In genomic region chr17:71551757-71552451, GRCm38 (mm10) we compare ENCODE assay signal across 8 mouse cellular contexts. TPM values are rescaled to one million over a fixed set of nuclear protein-coding genes. Genes with fewer than 3 reads are reported as not detected.
DNase-seq lines count a peak whose midpoint lies in the region; ATAC-seq and TF ChIP-seq lines count a peak whose summit lies in the region.

Gene Spdya, plus strand, starts transcription at chr17:71552061.

- no peaks in the 10 kb centered on the region for H3K4me1 ChIP-seq in intestine, postnatal 0 days (replicated peaks; ENCODE audit: control insufficient read depth, insufficient read depth, low read length)
- peaks cover 17% of the 10 kb centered on the region for H3K4me1 ChIP-seq in midbrain, embryonic 10.5 days

- DNase-seq in adrenal gland, postnatal 10 days = peak; percentile 93
- DNase-seq in embryo, embryonic 9.5 days (ENCODE audit: extremely low spot score) = peak; percentile 86
- DNase-seq in left cerebral cortex, postnatal 36 days (ENCODE audit: low spot score in 2 of 2) = peak; percentile 81 to 89
- DNase-seq in midbrain, embryonic 10.5 days (ENCODE audit: low spot score) = peak; percentile 90
- DNase-seq in right cerebral cortex, postnatal 4 days = peak; percentile 81
- DNase-seq in yolk sac, embryonic 10.5 days (ENCODE audit: low spot score) = peak; percentile 86

- peak within 1 kb of the TSS; percentile 51 for H3K9ac ChIP-seq in intestine, postnatal 0 days (ENCODE audit: low read depth, low read length)

- ATAC-seq in granulocyte monocyte progenitor cell, adult 5-6 weeks (replicated peaks; ENCODE audit: poor library complexity, severe bottlenecking) = peak; percentile 96
- ATAC-seq in intestine, postnatal 0 days = peak; percentile 97

- no peaks in the 10 kb centered on the region; the same call in 1 of the 2 replicates for H3K27me3 ChIP-seq in intestine, postnatal 0 days (replicated peaks; ENCODE audit: control insufficient read depth, insufficient read depth, low read length)
- H3K27me3 ChIP-seq in midbrain, embryonic 10.5 days (ENCODE audit: low read depth, poor library complexity, severe bottlenecking) = peaks cover 53% of the 10 kb centered on the region

- H3K27ac ChIP-seq in intestine, postnatal 0 days (ENCODE audit: low read depth, low read length) = no peak within 1 kb of the TSS
- H3K27ac ChIP-seq in midbrain, embryonic 10.5 days (replicated peaks) = peak within 1 kb of the TSS; percentile 88

- WGBS in intestine, postnatal 0 days = under 1% methylated on average over 61 of the region's 78 CpGs
- under 1% methylated on average over 73 of the region's 78 CpGs for WGBS in midbrain, embryonic 10.5 days

- TF ChIP-seq CTCF in intestine, postnatal 0 days (IDR thresholded peaks at IDR 0.05; ENCODE audit: low read depth) = no peak

- intact Hi-C loops in left cerebral cortex, postnatal 36 days (cut with DNase I) = loop anchor here (10.0 kb wide), 1 partner anchor 1233 kb away; no protein-coding TSS in a partner anchor

- H3K36me3 ChIP-seq in intestine, postnatal 0 days (ENCODE audit: control insufficient read depth, insufficient read depth) = no peaks in the 10 kb centered on the region
- H3K36me3 ChIP-seq in midbrain, embryonic 10.5 days = no peaks in the 10 kb centered on the region

- no peaks in the 10 kb centered on the region for H3K9me3 ChIP-seq in intestine, postnatal 0 days (ENCODE audit: control insufficient read depth)
- H3K9me3 ChIP-seq in midbrain, embryonic 10.5 days (replicated peaks) = no peaks in the 10 kb centered on the region

- H3K4me3 ChIP-seq in intestine, postnatal 0 days (ENCODE audit: low read depth, low read length) = peak within 1 kb of the TSS; percentile 57
- peak within 1 kb of the TSS; percentile 74 for H3K4me3 ChIP-seq in midbrain, embryonic 10.5 days

- peak within 1 kb of the TSS; percentile 99 for H3K4me2 ChIP-seq in intestine, postnatal 0 days (replicated peaks; ENCODE audit: low read depth)

RNA-seq across cellular contexts. Expression of gene Spdya, which starts in this region (rescaled TPM):
- under 1 TPM; 0.45 to 0.55 TPM for total RNA-seq in adrenal gland, postnatal 10 days (2021)
- not detected in 2 replicates for total RNA-seq in granulocyte monocyte progenitor cell, adult 5-6 weeks (2014; fragmentation: Nextera tagmentation)
- 0.15 TPM in 1 of 2 replicates, not detected in the other for total RNA-seq in granulocyte monocyte progenitor cell, adult 5-6 weeks (2017)
- 0.27 and 0.66 TPM in 2 replicates for polyA plus RNA-seq in intestine, postnatal 0 days (2015; fragmentation: Nextera tagmentation; extraction: Ambion mirVana)
- total RNA-seq in left cerebral cortex, postnatal 36 days (2021) = 1 to 10 TPM; 1.5 to 3.0 TPM
- 1.2 and 1.6 TPM in 2 replicates for polyA plus RNA-seq in midbrain, embryonic 10.5 days (2016; fragmentation: Nextera tagmentation; extraction: Ambion mirVana)

Comparison
In these comparisons a context has a peak if more than half of its experiments do, and no peak if none do; other contexts are left out.
1. Peak in DNase-seq in adrenal gland, postnatal 10 days; RNA of the gene not detected or under 1 TPM.
2. Peak in ATAC-seq in granulocyte monocyte progenitor cell, adult 5-6 weeks; RNA of the gene not detected or under 1 TPM.
3. Peak in ATAC-seq, H3K4me3 ChIP-seq, H3K9ac ChIP-seq and H3K4me2 ChIP-seq in intestine, postnatal 0 days; RNA of the gene not detected or under 1 TPM.